Mouse (Mus musculus): ENCODE measurements around the gene Zfp180. TPM values are rescaled to one million over a fixed set of nuclear protein-coding genes. Genes with fewer than 3 reads are reported as not detected.

Gene Zfp180
- polyA plus RNA-seq, 1 experiment from 2014 or later: 16.1 TPM

- 2% methylated on average over 23 of the region's 23 CpGs for WGBS
- peaks cover 23% of the 10 kb centered on the region for H3K36me3 ChIP-seq
- H3K9me3 ChIP-seq (replicated peaks): peaks cover 18% of the 10 kb centered on the region
- peak within 1 kb of the TSS; percentile 84 for H3K4me3 ChIP-seq
- ATAC-seq (ENCODE audit: insufficient number of reproducible peaks, low FRiP score): peak; percentile 93
- H3K9ac ChIP-seq: peak within 1 kb of the TSS; percentile 80
- no peaks in the 10 kb centered on the region for H3K27me3 ChIP-seq (replicated peaks)
- H3K4me2 ChIP-seq: peak within 1 kb of the TSS; percentile 79
- peaks cover 5% of the 10 kb centered on the region for H3K4me1 ChIP-seq (replicated peaks)
- H3K27ac ChIP-seq (ENCODE audit: poor library complexity, severe bottlenecking): peak within 1 kb of the TSS; percentile 71
These were observed 30.6 kb downstream of the Zfp180 start, which contains the start of gene Zfp112 for GRCm38 (mm10) chr7:24112156-24112856. TSS of gene Zfp112 (plus strand) at chr7:24112314.

GRCm38 (mm10) chr7:24113001-24113400, 31.3 kb downstream of the Zfp180 start:
- Histone ChIP-seq H3K4me3 (peak overlapping the region; percentile 84), H3K27me3 (replicated peaks) (no peaks in the 10 kb centered on the region), H3K9ac (peak overlapping the region; percentile 80), H3K36me3 (peaks cover 17% of the 10 kb centered on the region), H3K4me1 (replicated peaks) (peaks cover 5% of the 10 kb centered on the region), H3K4me2 (peak overlapping the region; percentile 79), H3K27ac (ENCODE audit: poor library complexity, severe bottlenecking) (peak overlapping the region; percentile 71), H3K9me3 (replicated peaks) (peaks cover 13% of the 10 kb centered on the region)
- peak; percentile 61; the same call in 1 of the 2 replicates for ATAC-seq (ENCODE audit: insufficient number of reproducible peaks, low FRiP score)
- 14% methylated on average over 12 of the region's 12 CpGs for WGBS

DNA sequence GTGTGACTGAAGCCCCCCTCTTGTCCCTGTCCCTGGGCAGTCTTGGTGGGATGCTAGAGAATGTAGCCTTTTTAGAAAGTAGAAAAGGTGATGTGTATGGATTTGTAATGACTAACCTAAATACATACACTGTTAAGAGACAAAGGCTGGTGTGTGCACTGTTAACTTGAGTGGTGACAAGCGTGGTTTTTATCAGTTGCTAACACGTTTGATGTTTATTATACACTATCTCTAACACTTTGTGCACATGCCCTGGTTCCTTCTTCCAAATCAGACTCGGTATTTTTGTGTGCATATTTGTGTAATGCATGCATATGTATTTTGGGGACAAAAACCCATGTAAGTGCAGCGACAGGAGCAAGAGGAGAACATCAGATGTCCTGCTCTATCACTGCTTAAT, 34.9 kb downstream of the Zfp180 start:
- Histone ChIP-seq H3K4me2 (no peak overlapping the region), H3K4me1 (replicated peaks) (peaks cover 5% of the 10 kb centered on the region), H3K27me3 (replicated peaks) (no peaks in the 10 kb centered on the region), H3K27ac (ENCODE audit: poor library complexity, severe bottlenecking) (no peak overlapping the region), H3K9me3 (replicated peaks) (no peaks in the 10 kb centered on the region), H3K36me3 (peaks cover 10% of the 10 kb centered on the region; the same call in 1 of the 2 replicates), H3K9ac (no peak overlapping the region), H3K4me3 (no peak overlapping the region)
- 64% methylated on average over 4 of the region's 4 CpGs for WGBS
- ATAC-seq (ENCODE audit: insufficient number of reproducible peaks, low FRiP score): no peak

GRCm38 (mm10) chr7:24133425-24133995, 51.8 kb downstream of the Zfp180 start:
- Histone ChIP-seq H3K36me3 (peaks cover 27% of the 10 kb centered on the region), H3K9me3 (replicated peaks) (no peaks in the 10 kb centered on the region), H3K9ac (peak overlapping the region; percentile 89), H3K4me3 (peak overlapping the region; percentile 91), H3K27ac (ENCODE audit: poor library complexity, severe bottlenecking) (no peak overlapping the region), H3K4me1 (replicated peaks) (peaks cover 11% of the 10 kb centered on the region), H3K4me2 (peak overlapping the region; percentile 87), H3K27me3 (replicated peaks) (no peaks in the 10 kb centered on the region)
- 19% methylated on average over 6 of the region's 6 CpGs for WGBS
- no peak for ATAC-seq (ENCODE audit: insufficient number of reproducible peaks, low FRiP score)

DNA sequence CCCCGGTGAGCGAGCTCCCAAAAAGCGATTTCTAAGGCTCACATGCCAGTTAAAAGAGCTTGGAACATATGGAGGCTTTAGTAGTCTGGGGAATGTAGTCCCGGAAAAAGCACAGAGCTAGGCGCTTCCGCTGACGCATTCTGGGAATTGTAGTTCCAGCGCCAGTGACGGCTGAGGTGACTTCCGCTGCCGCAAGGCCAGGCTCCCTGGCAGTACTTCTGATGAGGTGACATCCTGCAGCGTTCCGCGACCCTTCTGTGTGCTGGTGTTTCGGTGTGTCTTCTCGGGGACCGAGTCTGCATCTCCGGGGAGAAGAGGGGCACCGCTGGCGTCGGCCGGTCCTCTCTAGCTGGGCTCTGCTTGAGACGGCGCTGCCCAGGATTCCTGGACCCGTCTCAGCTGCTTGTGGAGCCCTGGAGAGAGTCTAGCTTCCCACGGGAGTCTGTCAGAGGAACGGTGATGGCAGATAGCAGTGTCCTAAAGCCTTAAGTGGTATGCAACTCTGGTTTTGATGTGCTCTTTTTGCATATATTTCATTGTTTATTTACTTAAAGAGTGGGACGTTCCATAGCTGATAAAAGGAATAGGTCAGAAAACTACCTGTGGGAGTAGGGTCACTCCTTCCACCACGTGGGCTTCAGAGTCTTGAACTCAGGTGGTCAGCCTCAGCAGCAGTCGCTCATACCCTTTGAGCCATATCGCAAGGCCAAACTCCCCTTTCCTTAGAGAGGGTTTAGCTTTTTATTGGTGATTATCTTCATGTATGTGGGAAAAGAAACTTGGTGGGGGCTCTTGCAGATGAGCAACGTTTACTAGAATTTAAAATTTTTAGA, 52.5 kb downstream of the Zfp180 start, which contains the start of gene Zfp235:
Zfp235 (plus strand) TSS at position 174 of the 833 bp plus-strand sequence.
- H3K27me3 ChIP-seq (replicated peaks): no peaks in the 10 kb centered on the region
- peak within 1 kb of the TSS; percentile 87 for H3K4me2 ChIP-seq
- 2% methylated on average over 32 of the region's 32 CpGs for WGBS
- ATAC-seq (ENCODE audit: insufficient number of reproducible peaks, low FRiP score): peak; percentile 94
- H3K9me3 ChIP-seq (replicated peaks): no peaks in the 10 kb centered on the region
- H3K27ac ChIP-seq (ENCODE audit: poor library complexity, severe bottlenecking): 0 out of 2 replicates have a peak within 1 kb of the TSS, but pooled peaks have one; percentile 19
- H3K9ac ChIP-seq: peak within 1 kb of the TSS; percentile 89
- H3K36me3 ChIP-seq: peaks cover 34% of the 10 kb centered on the region
- peaks cover 11% of the 10 kb centered on the region for H3K4me1 ChIP-seq (replicated peaks)
- peak within 1 kb of the TSS; percentile 91 for H3K4me3 ChIP-seq

- Histone ChIP-seq H3K4me1 (replicated peaks) (no peaks in the 10 kb centered on the region), H3K9me3 (replicated peaks) (peaks cover 23% of the 10 kb centered on the region), H3K9ac (no peak overlapping the region), H3K36me3 (peaks cover 52% of the 10 kb centered on the region), H3K27ac (ENCODE audit: poor library complexity, severe bottlenecking) (no peak overlapping the region), H3K4me3 (no peak overlapping the region), H3K27me3 (replicated peaks) (no peaks in the 10 kb centered on the region), H3K4me2 (no peak overlapping the region)
- WGBS: 85% methylated on average over 6 of the region's 6 CpGs
- ATAC-seq (ENCODE audit: insufficient number of reproducible peaks, low FRiP score): no peak
These were observed 60.8 kb downstream of the Zfp180 start for GRCm38 (mm10) chr7:24142566-24142965.

GRCm38 (mm10) chr7:24153272-24153671, 71.5 kb downstream of the Zfp180 start:
- no peak overlapping the region for H3K27ac ChIP-seq (ENCODE audit: poor library complexity, severe bottlenecking)
- no peaks in the 10 kb centered on the region for H3K4me1 ChIP-seq (replicated peaks)
- 11% methylated on average over 1 of the region's 1 CpGs for WGBS
- H3K9ac ChIP-seq: no peak overlapping the region
- 0 out of 2 replicates have a peak, but pooled peaks cover 3% of the 10 kb centered on the region for H3K27me3 ChIP-seq (replicated peaks)
- no peak overlapping the region for H3K4me2 ChIP-seq
- no peak for ATAC-seq (ENCODE audit: insufficient number of reproducible peaks, low FRiP score)
- no peak overlapping the region for H3K4me3 ChIP-seq
- H3K9me3 ChIP-seq (replicated peaks): peaks cover 8% of the 10 kb centered on the region; the same call in 1 of the 2 replicates
- no peaks in the 10 kb centered on the region for H3K36me3 ChIP-seq

Other genes with a start within 250 kb of the Zfp180 start
- not detected in 2 replicates for gene Vmn1r176, start 244.6 kb upstream of the Zfp180 start, polyA plus RNA-seq (2016; fragmentation: Nextera tagmentation; extraction: Ambion mirVana)
- gene Vmn1r177, start 215.5 kb upstream of the Zfp180 start, polyA plus RNA-seq (2016; fragmentation: Nextera tagmentation; extraction: Ambion mirVana): not detected in 2 replicates
- gene Vmn1r178, start 189.9 kb upstream of the Zfp180 start, polyA plus RNA-seq (2016; fragmentation: Nextera tagmentation; extraction: Ambion mirVana): not detected in 2 replicates
- not detected in 2 replicates for gene Vmn1r179, start 154.9 kb upstream of the Zfp180 start, polyA plus RNA-seq (2016; fragmentation: Nextera tagmentation; extraction: Ambion mirVana)
- not detected in 2 replicates for gene Vmn1r180, start 131.3 kb upstream of the Zfp180 start, polyA plus RNA-seq (2016; fragmentation: Nextera tagmentation; extraction: Ambion mirVana)
- gene Vmn1r181, start 107.3 kb upstream of the Zfp180 start, polyA plus RNA-seq (2016; fragmentation: Nextera tagmentation; extraction: Ambion mirVana): not detected in 2 replicates
- gene V1rd19, start 80.2 kb upstream of the Zfp180 start, polyA plus RNA-seq (2016; fragmentation: Nextera tagmentation; extraction: Ambion mirVana): not detected in 2 replicates
- 0.01 TPM in 1 of 2 replicates, not detected in the other for gene Vmn1r183, start 28.7 kb upstream of the Zfp180 start, polyA plus RNA-seq (2016; fragmentation: Nextera tagmentation; extraction: Ambion mirVana)
- 4.2 TPM in 2 replicates for gene Zfp112, start 30.4 kb downstream of the Zfp180 start, polyA plus RNA-seq (2016; fragmentation: Nextera tagmentation; extraction: Ambion mirVana)
- gene Zfp235, start 52.2 kb downstream of the Zfp180 start, polyA plus RNA-seq (2016; fragmentation: Nextera tagmentation; extraction: Ambion mirVana): 7.4 and 8.3 TPM in 2 replicates
- gene Zfp114, start 93.1 kb downstream of the Zfp180 start, polyA plus RNA-seq (2016; fragmentation: Nextera tagmentation; extraction: Ambion mirVana): 3.7 and 4.0 TPM in 2 replicates
- 8.0 and 8.3 TPM in 2 replicates for gene Zfp111, start 129.5 kb downstream of the Zfp180 start, polyA plus RNA-seq (2016; fragmentation: Nextera tagmentation; extraction: Ambion mirVana)
- 3.1 and 4.6 TPM in 2 replicates for gene Zfp109, start 155.6 kb downstream of the Zfp180 start, polyA plus RNA-seq (2016; fragmentation: Nextera tagmentation; extraction: Ambion mirVana)
- 2.2 and 2.5 TPM in 2 replicates for gene Zfp108, start 172.9 kb downstream of the Zfp180 start, polyA plus RNA-seq (2016; fragmentation: Nextera tagmentation; extraction: Ambion mirVana)
- 5.4 and 6.0 TPM in 2 replicates for gene Zfp93, start 188.5 kb downstream of the Zfp180 start, polyA plus RNA-seq (2016; fragmentation: Nextera tagmentation; extraction: Ambion mirVana)
- gene Zfp61, start 219.3 kb downstream of the Zfp180 start, polyA plus RNA-seq (2016; fragmentation: Nextera tagmentation; extraction: Ambion mirVana): 17.0 and 17.7 TPM in 2 replicates
- 5.5 and 5.6 TPM in 2 replicates for gene Zfp94, start 234.7 kb downstream of the Zfp180 start, polyA plus RNA-seq (2016; fragmentation: Nextera tagmentation; extraction: Ambion mirVana)

All from heart, embryonic 12.5 days (tissue).